15 mouse cellular contexts compared by ENCODE assay signal in the genomic region with DNA sequence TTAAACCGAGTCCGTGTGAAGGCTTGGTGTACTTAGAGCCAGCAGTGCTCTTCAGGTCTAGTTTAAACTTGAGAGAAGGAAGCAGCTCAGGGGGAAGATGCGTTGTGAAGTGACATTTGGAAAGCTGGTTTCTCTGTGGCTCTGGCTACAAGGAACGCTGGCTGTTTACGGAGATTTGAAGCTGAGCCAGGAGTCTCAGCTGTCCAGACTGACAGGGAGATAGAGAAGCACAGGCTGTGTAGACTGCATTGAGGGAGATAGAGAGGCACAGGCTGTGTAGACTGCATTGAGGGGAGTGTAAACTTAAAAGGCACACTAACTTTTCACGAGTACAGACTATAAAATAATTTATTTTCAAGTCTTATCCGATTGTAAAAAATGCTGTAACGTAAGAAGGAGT. TPM values are rescaled to one million over a fixed set of nuclear protein-coding genes. Genes with fewer than 3 reads are reported as not detected.
DNase-seq lines count a peak whose midpoint lies in the region; ATAC-seq and TF ChIP-seq lines count a peak whose summit lies in the region.
"Had no signal": no experiment of that assay in that cellular context is flagged by ENCODE, and none has a peak within 500 bp of the region (broad histone marks: within the 10 kb centered on the region; RNA-seq: fewer than 3 reads in every experiment).

No protein-coding gene starts in this region.

- H3K4me2 ChIP-seq in forebrain, embryonic 14.5 days (ENCODE audit: low read length): no peak overlapping the region
- H3K4me2 ChIP-seq in forebrain, embryonic 15.5 days (replicated peaks): no peak overlapping the region
- no peak overlapping the region for H3K4me2 ChIP-seq in midbrain, embryonic 14.5 days (ENCODE audit: low read length)
- H3K4me2 ChIP-seq in midbrain, embryonic 11.5 days: no peak overlapping the region
- peak overlapping the region; percentile 60 for H3K4me2 ChIP-seq in heart, embryonic 13.5 days
- H3K4me2 ChIP-seq in stomach, postnatal 0 days (replicated peaks; ENCODE audit: low read depth): 0 out of 2 replicates have a peak overlapping the region, but pooled peaks have one; percentile 17
- H3K4me2 ChIP-seq: embryonic facial prominence, embryonic 12.5 days; liver, embryonic 13.5 days had no signal

- no peak for TF ChIP-seq CTCF in stomach, postnatal 0 days (IDR thresholded peaks at IDR 0.05; ENCODE audit: low read depth)

- peaks cover 18% of the 10 kb centered on the region for H3K36me3 ChIP-seq in forebrain, embryonic 14.5 days (ENCODE audit: control insufficient read depth, insufficient read depth, low read length)
- H3K36me3 ChIP-seq in forebrain, embryonic 15.5 days: peaks cover 15% of the 10 kb centered on the region
- H3K36me3 ChIP-seq in midbrain, embryonic 14.5 days (ENCODE audit: control insufficient read depth, insufficient read depth, low read length): peaks cover 30% of the 10 kb centered on the region
- no peaks in the 10 kb centered on the region for H3K36me3 ChIP-seq in midbrain, embryonic 11.5 days (ENCODE audit: control insufficient read depth, insufficient read depth, low read length)
- H3K36me3 ChIP-seq in heart, embryonic 13.5 days: peaks cover 32% of the 10 kb centered on the region
- peaks cover 2% of the 10 kb centered on the region; the same call in 1 of the 2 replicates for H3K36me3 ChIP-seq in stomach, postnatal 0 days (ENCODE audit: control insufficient read depth, insufficient read depth, low read length)

- H3K9ac ChIP-seq in forebrain, embryonic 14.5 days (ENCODE audit: low read length): no peak overlapping the region
- no peak overlapping the region for H3K9ac ChIP-seq in forebrain, embryonic 15.5 days (replicated peaks)
- H3K9ac ChIP-seq in midbrain, embryonic 14.5 days (replicated peaks; ENCODE audit: low read length): no peak overlapping the region
- no peak overlapping the region for H3K9ac ChIP-seq in midbrain, embryonic 11.5 days (ENCODE audit: low read length)
- peak overlapping the region; percentile 71 for H3K9ac ChIP-seq in heart, embryonic 13.5 days
- no peak overlapping the region for H3K9ac ChIP-seq in stomach, postnatal 0 days (ENCODE audit: low read length)
- H3K9ac ChIP-seq: embryonic facial prominence, embryonic 12.5 days; liver, embryonic 13.5 days had no signal

- WGBS in forebrain, embryonic 14.5 days: 80% methylated on average over 8 of the region's 8 CpGs
- WGBS in forebrain, embryonic 15.5 days: 69% methylated on average over 8 of the region's 8 CpGs
- 72% methylated on average over 8 of the region's 8 CpGs for WGBS in midbrain, embryonic 14.5 days
- WGBS in midbrain, embryonic 11.5 days: 70% methylated on average over 8 of the region's 8 CpGs
- 31% methylated on average over 8 of the region's 8 CpGs for WGBS in heart, embryonic 13.5 days
- 33% methylated on average over 8 of the region's 8 CpGs for WGBS in stomach, postnatal 0 days

- no peaks in the 10 kb centered on the region for H3K4me1 ChIP-seq in forebrain, embryonic 14.5 days (ENCODE audit: control insufficient read depth, insufficient read depth, low read length)
- peaks cover 5% of the 10 kb centered on the region for H3K4me1 ChIP-seq in forebrain, embryonic 15.5 days
- H3K4me1 ChIP-seq in midbrain, embryonic 14.5 days (ENCODE audit: control insufficient read depth, insufficient read depth, low read length): no peaks in the 10 kb centered on the region
- no peaks in the 10 kb centered on the region; the same call in 1 of the 2 replicates for H3K4me1 ChIP-seq in midbrain, embryonic 11.5 days (ENCODE audit: control insufficient read depth, insufficient read depth, low read length)
- peaks cover 82% of the 10 kb centered on the region for H3K4me1 ChIP-seq in heart, embryonic 13.5 days
- no peaks in the 10 kb centered on the region for H3K4me1 ChIP-seq in stomach, postnatal 0 days (replicated peaks; ENCODE audit: control insufficient read depth, insufficient read depth)

- no peak for ATAC-seq in forebrain, embryonic 14.5 days
- ATAC-seq in forebrain, embryonic 15.5 days (replicated peaks): no peak
- no peak for ATAC-seq in midbrain, embryonic 14.5 days (ENCODE audit: low FRiP score, low TSS enrichment)
- ATAC-seq in midbrain, embryonic 11.5 days (ENCODE audit: low FRiP score): no peak
- ATAC-seq in heart, embryonic 13.5 days (ENCODE audit: extremely low read depth, insufficient number of reproducible peaks, low FRiP score, low TSS enrichment): no peak
- ATAC-seq in stomach, postnatal 0 days (ENCODE audit: low FRiP score, low TSS enrichment): no peak
- ATAC-seq: activated CD4-positive, CD25-positive, alpha-beta regulatory T cell, adult 4 months had no signal

- DNase-seq in forebrain, embryonic 14.5 days (ENCODE audit: low spot score): peak; percentile 52
- peak; percentile 32 for DNase-seq in midbrain, embryonic 14.5 days
- DNase-seq in midbrain, embryonic 11.5 days (ENCODE audit: low spot score, missing footprints): no peak
- no peak for DNase-seq in stomach, postnatal 0 days (ENCODE audit: low spot score)
- no peak for DNase-seq in left cerebral cortex, adult 8-10 months (ENCODE audit: low spot score in 2 of 2)
- no peak for DNase-seq in B cell, adult 2 months
- DNase-seq: liver, embryonic 13.5 days; right cerebral cortex, adult 18-20 months; thymus, adult 18-20 months had no signal

- H3K27me3 ChIP-seq in forebrain, embryonic 14.5 days (replicated peaks; ENCODE audit: control insufficient read depth, insufficient read depth, low read length): no peaks in the 10 kb centered on the region
- H3K27me3 ChIP-seq in forebrain, embryonic 15.5 days: no peaks in the 10 kb centered on the region
- no peaks in the 10 kb centered on the region for H3K27me3 ChIP-seq in midbrain, embryonic 14.5 days (ENCODE audit: control insufficient read depth, insufficient read depth, low read length)
- H3K27me3 ChIP-seq in midbrain, embryonic 11.5 days (ENCODE audit: control insufficient read depth, insufficient read depth, low read length): no peaks in the 10 kb centered on the region
- H3K27me3 ChIP-seq in heart, embryonic 13.5 days (replicated peaks): no peaks in the 10 kb centered on the region
- no peaks in the 10 kb centered on the region for H3K27me3 ChIP-seq in stomach, postnatal 0 days (ENCODE audit: control insufficient read depth, insufficient read depth, low read length)
- H3K27me3 ChIP-seq: CH12.LX; embryonic facial prominence, embryonic 12.5 days; liver, embryonic 13.5 days had no signal

- H3K27ac ChIP-seq in forebrain, embryonic 14.5 days (ENCODE audit: low read depth, low read length): no peak overlapping the region
- H3K27ac ChIP-seq in forebrain, embryonic 15.5 days (replicated peaks): no peak overlapping the region
- H3K27ac ChIP-seq in midbrain, embryonic 14.5 days (replicated peaks; ENCODE audit: low read depth, low read length): no peak overlapping the region
- no peak overlapping the region for H3K27ac ChIP-seq in midbrain, embryonic 11.5 days (ENCODE audit: low read depth, low read length)
- H3K27ac ChIP-seq in heart, embryonic 13.5 days (replicated peaks): peak overlapping the region; percentile 78
- H3K27ac ChIP-seq in stomach, postnatal 0 days (replicated peaks): no peak overlapping the region
- H3K27ac ChIP-seq: embryonic facial prominence, embryonic 12.5 days; liver, embryonic 13.5 days had no signal

- H3K9me3 ChIP-seq in forebrain, embryonic 14.5 days (replicated peaks; ENCODE audit: control insufficient read depth, low read length): no peaks in the 10 kb centered on the region
- H3K9me3 ChIP-seq in forebrain, embryonic 15.5 days: no peaks in the 10 kb centered on the region
- no peaks in the 10 kb centered on the region for H3K9me3 ChIP-seq in midbrain, embryonic 14.5 days (ENCODE audit: control insufficient read depth, low read length)
- H3K9me3 ChIP-seq in midbrain, embryonic 11.5 days (ENCODE audit: control insufficient read depth, low read length): no peaks in the 10 kb centered on the region
- H3K9me3 ChIP-seq in heart, embryonic 13.5 days: no peaks in the 10 kb centered on the region
- H3K9me3 ChIP-seq in stomach, postnatal 0 days (ENCODE audit: control insufficient read depth, low read length): no peaks in the 10 kb centered on the region
- H3K9me3 ChIP-seq: embryonic facial prominence, embryonic 12.5 days; liver, embryonic 13.5 days had no signal

- H3K4me3 ChIP-seq in forebrain, embryonic 14.5 days (ENCODE audit: low read depth, low read length): no peak overlapping the region
- H3K4me3 ChIP-seq in forebrain, embryonic 15.5 days: no peak overlapping the region
- H3K4me3 ChIP-seq in midbrain, embryonic 14.5 days (replicated peaks; ENCODE audit: low read depth, low read length): no peak overlapping the region
- no peak overlapping the region for H3K4me3 ChIP-seq in midbrain, embryonic 11.5 days (ENCODE audit: low read depth, low read length)
- 0 out of 2 replicates have a peak overlapping the region, but pooled peaks have one; percentile 8 for H3K4me3 ChIP-seq in heart, embryonic 13.5 days
- no peak overlapping the region for H3K4me3 ChIP-seq in stomach, postnatal 0 days (ENCODE audit: low read depth, low read length)
- H3K4me3 ChIP-seq: embryonic facial prominence, embryonic 12.5 days; liver, embryonic 13.5 days had no signal

- TF ChIP-seq EP300 in stomach, postnatal 0 days (optimal IDR thresholded peaks at IDR 0.05): no peak

RNA-seq across cellular contexts. Expression of gene Golga4, which starts 13.9 kb away (rescaled TPM):
- polyA plus RNA-seq in forebrain, embryonic 14.5 days (2014; fragmentation: Nextera tagmentation; extraction: Ambion mirVana): 28.5 and 41.2 TPM in 2 replicates
- 53.4 and 59.3 TPM in 2 replicates for polyA plus RNA-seq in forebrain, embryonic 15.5 days (2015; fragmentation: Nextera tagmentation; extraction: Ambion mirVana)
- polyA plus RNA-seq in midbrain, embryonic 14.5 days (2014; fragmentation: Nextera tagmentation; extraction: Ambion mirVana): 47.8 and 53.3 TPM in 2 replicates
- 48.5 and 48.7 TPM in 2 replicates for polyA plus RNA-seq in midbrain, embryonic 11.5 days (2014; fragmentation: Nextera tagmentation; extraction: Ambion mirVana)
- polyA plus RNA-seq in heart, embryonic 13.5 days (2015; fragmentation: Nextera tagmentation; extraction: Ambion mirVana): 47.5 and 51.0 TPM in 2 replicates
- 34.2 and 37.0 TPM in 2 replicates for polyA plus RNA-seq in stomach, postnatal 0 days (2015; fragmentation: Nextera tagmentation; extraction: Ambion mirVana)
- 100 to 1,000 TPM in 2 of 4 experiments, 10 to 100 TPM in 2; 97.1 to 109 (median 99.4) TPM for total RNA-seq in left cerebral cortex, adult 8-10 months (2022)

RNA-seq across cellular contexts. Expression of gene Eomes, which starts 42.0 kb away (rescaled TPM):
- 22.9 and 24.1 TPM in 2 replicates for polyA plus RNA-seq in forebrain, embryonic 14.5 days (2014; fragmentation: Nextera tagmentation; extraction: Ambion mirVana)
- 28.3 and 33.9 TPM in 2 replicates for polyA plus RNA-seq in forebrain, embryonic 15.5 days (2015; fragmentation: Nextera tagmentation; extraction: Ambion mirVana)
- 1.6 and 1.9 TPM in 2 replicates for polyA plus RNA-seq in midbrain, embryonic 14.5 days (2014; fragmentation: Nextera tagmentation; extraction: Ambion mirVana)
- polyA plus RNA-seq in midbrain, embryonic 11.5 days (2014; fragmentation: Nextera tagmentation; extraction: Ambion mirVana): 0.33 and 1.1 TPM in 2 replicates
- polyA plus RNA-seq in heart, embryonic 13.5 days (2015; fragmentation: Nextera tagmentation; extraction: Ambion mirVana): 0.09 TPM in 1 of 2 replicates, not detected in the other
- polyA plus RNA-seq in stomach, postnatal 0 days (2015; fragmentation: Nextera tagmentation; extraction: Ambion mirVana): 0.07 and 0.11 TPM in 2 replicates
- 1 to 10 TPM in 1 of 4 experiments, under 1 TPM in 3; 0.18 to 1.0 (median 0.32) TPM for total RNA-seq in left cerebral cortex, adult 8-10 months (2022)
- total RNA-seq: CH12.LX; gastrocnemius, postnatal 4 days had no signal
- polyA plus RNA-seq: liver, embryonic 13.5 days had no signal

Comparison
In these comparisons a context has a peak if more than half of its experiments do, and no peak if none do; other contexts are left out.
1. DNase-seq: peak in forebrain, embryonic 14.5 days (single experiment) and midbrain, embryonic 14.5 days (single experiment); none in midbrain, embryonic 11.5 days (single experiment), stomach, postnatal 0 days (single experiment), left cerebral cortex, adult 8-10 months (0 of 2) and B cell, adult 2 months (0 of 2).
2. H3K4me2 ChIP-seq: peak in heart, embryonic 13.5 days (single experiment) and stomach, postnatal 0 days (single experiment); none in forebrain, embryonic 14.5 days (single experiment), forebrain, embryonic 15.5 days (single experiment), midbrain, embryonic 14.5 days (single experiment) and midbrain, embryonic 11.5 days (single experiment).